15 mouse cellular contexts compared by ENCODE assay signal in genomic region chr8:70419879-70420643, GRCm38 (mm10). TPM values are rescaled to one million over a fixed set of nuclear protein-coding genes. Genes with fewer than 3 reads are reported as not detected.
A peak's percentile ranks its signal among the peaks of the same experiment; 100 is the strongest.
DNase-seq lines count a peak whose midpoint lies in the region; ATAC-seq and TF ChIP-seq lines count a peak whose summit lies in the region.
"Had no signal": no experiment of that assay in that cellular context is flagged by ENCODE, and none has a peak within 500 bp of the region (broad histone marks: within the 10 kb centered on the region; RNA-seq: fewer than 3 reads in every experiment).

No protein-coding gene starts in this region.

- TF ChIP-seq CTCF in heart, adult 2 months (IDR thresholded peaks at IDR 0.05), result no peak
- no peak for TF ChIP-seq CTCF in MEL (IDR thresholded peaks at IDR 0.05 in 2 of 3, conservative IDR thresholded peaks at IDR 0.05 in 1 of 3; ENCODE audit: control insufficient read depth in 1 of 3, insufficient read depth in 1 of 3, low read depth in 2 of 3, low read length in 3 of 3, poor library complexity in 1 of 3, severe bottlenecking in 1 of 3)

- no peak for TF ChIP-seq POLR2A in heart, adult 2 months (IDR thresholded peaks at IDR 0.05; ENCODE audit: insufficient read depth, low read depth, low read length)
- no peak for TF ChIP-seq POLR2A in MEL (IDR thresholded peaks at IDR 0.05; ENCODE audit: control insufficient read depth in 1 of 2, insufficient read depth in 1 of 2, low read depth in 1 of 2, low read length in 2 of 2, poor library complexity in 1 of 2)

- DNase-seq in heart, adult 2 months, result no peak
- DNase-seq in limb, embryonic 10.5 days (ENCODE audit: low spot score), result no peak
- no peak for DNase-seq in MEL (ENCODE audit: low read depth, low spot score)
- no peak for DNase-seq in ovary, postnatal 36 days (ENCODE audit: low spot score)
- DNase-seq: B cell, adult 2 months; heart, postnatal 14 days; kidney, adult 18-20 months; lung, postnatal 14 days; right cerebral cortex, postnatal 25 days had no signal

- H3K4me2 ChIP-seq in heart, embryonic 11.5 days, result peak overlapping the region; percentile 29; the same call in 1 of the 2 replicates
- H3K4me2 ChIP-seq in limb, embryonic 12.5 days, result no peak overlapping the region
- no peak overlapping the region for H3K4me2 ChIP-seq in liver, embryonic 15.5 days
- H3K4me2 ChIP-seq in kidney, embryonic 14.5 days (replicated peaks; ENCODE audit: low read depth, low read length), result no peak overlapping the region
- H3K4me2 ChIP-seq: forebrain, embryonic 15.5 days had no signal

- intact Hi-C loops in heart, adult 2 months (cut with DNase I), result no loop called here

- no peak overlapping the region for H3K4me3 ChIP-seq in heart, embryonic 11.5 days (ENCODE audit: low read depth, low read length)
- no peak overlapping the region for H3K4me3 ChIP-seq in heart, adult 2 months
- no peak overlapping the region for H3K4me3 ChIP-seq in limb, embryonic 12.5 days (replicated peaks)
- H3K4me3 ChIP-seq in limb, embryonic 10.5 days, result no peak overlapping the region
- H3K4me3 ChIP-seq in MEL (ENCODE audit: control insufficient read depth in 1 of 2, insufficient read depth in 1 of 2, low read depth in 2 of 2, low read length in 2 of 2), result no peak overlapping the region
- no peak overlapping the region for H3K4me3 ChIP-seq in liver, embryonic 15.5 days (replicated peaks)
- no peak overlapping the region for H3K4me3 ChIP-seq in kidney, embryonic 14.5 days (ENCODE audit: low read length)
- H3K4me3 ChIP-seq: forebrain, embryonic 15.5 days had no signal

- 68% methylated on average over 11 of the region's 11 CpGs for WGBS in heart, embryonic 11.5 days (ENCODE audit: insufficient replicate concordance)
- WGBS in heart, adult 2 months, result 81% methylated on average over 11 of the region's 11 CpGs
- WGBS in limb, embryonic 12.5 days, result 82% methylated on average over 11 of the region's 11 CpGs
- 83% methylated on average over 11 of the region's 11 CpGs for WGBS in limb, embryonic 10.5 days
- 43% methylated on average over 11 of the region's 11 CpGs for WGBS in liver, embryonic 15.5 days (ENCODE audit: insufficient replicate concordance)
- WGBS in kidney, embryonic 14.5 days, result 87% methylated on average over 11 of the region's 11 CpGs

- H3K27ac ChIP-seq in heart, embryonic 11.5 days (ENCODE audit: low read depth, low read length), result peak overlapping the region; percentile 38
- H3K27ac ChIP-seq in heart, adult 2 months, result no peak overlapping the region
- H3K27ac ChIP-seq in limb, embryonic 12.5 days, result peak overlapping the region; percentile 7; the same call in 1 of the 2 replicates
- H3K27ac ChIP-seq in limb, embryonic 10.5 days, result no peak overlapping the region
- H3K27ac ChIP-seq in MEL (ENCODE audit: control insufficient read depth, low read depth, low read length), result no peak overlapping the region
- H3K27ac ChIP-seq in liver, embryonic 15.5 days (replicated peaks), result peak overlapping the region; percentile 14; the same call in 1 of the 2 replicates
- H3K27ac ChIP-seq in kidney, embryonic 14.5 days (ENCODE audit: low read depth, low read length), result no peak overlapping the region
- H3K27ac ChIP-seq: forebrain, embryonic 15.5 days had no signal

- TF ChIP-seq EP300 in heart, adult 2 months (IDR thresholded peaks at IDR 0.05; ENCODE audit: insufficient read depth, low read depth, low read length), result no peak
- 0 out of 4 replicates have a peak, but pooled peaks of 1 of the 2 experiments have one; percentile 13 for TF ChIP-seq EP300 in MEL (IDR thresholded peaks at IDR 0.05; ENCODE audit: low read depth in 1 of 2, low read length in 2 of 2)

- no peaks in the 10 kb centered on the region for H3K36me3 ChIP-seq in heart, embryonic 11.5 days (ENCODE audit: control insufficient read depth, insufficient read depth, low read length)
- no peaks in the 10 kb centered on the region for H3K36me3 ChIP-seq in heart, adult 2 months (ENCODE audit: control insufficient read depth, insufficient read depth, low read length)
- no peaks in the 10 kb centered on the region for H3K36me3 ChIP-seq in limb, embryonic 12.5 days
- H3K36me3 ChIP-seq in limb, embryonic 10.5 days, result no peaks in the 10 kb centered on the region
- peaks cover 0 to 7% of the 10 kb centered on the region in 2 experiments; a peak in 3 of 4 replicates for H3K36me3 ChIP-seq in MEL (ENCODE audit: control insufficient read depth in 1 of 2, insufficient read depth in 2 of 2, low read length in 2 of 2)
- no peaks in the 10 kb centered on the region for H3K36me3 ChIP-seq in liver, embryonic 15.5 days (replicated peaks)
- H3K36me3 ChIP-seq in kidney, embryonic 14.5 days (ENCODE audit: control insufficient read depth, insufficient read depth, low read length), result no peaks in the 10 kb centered on the region
- H3K36me3 ChIP-seq: forebrain, embryonic 15.5 days had no signal

- TF ChIP-seq RAD21 in MEL (IDR thresholded peaks at IDR 0.05; ENCODE audit: low read depth, low read length), result no peak

- no peaks in the 10 kb centered on the region for H3K27me3 ChIP-seq in heart, embryonic 11.5 days (ENCODE audit: control insufficient read depth, insufficient read depth, low read length)
- no peaks in the 10 kb centered on the region for H3K27me3 ChIP-seq in heart, adult 2 months (ENCODE audit: control insufficient read depth, insufficient read depth, low read length)
- 0 out of 2 replicates have a peak, but pooled peaks cover 3% of the 10 kb centered on the region for H3K27me3 ChIP-seq in limb, embryonic 12.5 days
- no peaks in the 10 kb centered on the region for H3K27me3 ChIP-seq in limb, embryonic 10.5 days (ENCODE audit: low read depth, poor library complexity, severe bottlenecking)
- no peaks in the 10 kb centered on the region for H3K27me3 ChIP-seq in MEL (ENCODE audit: control insufficient read depth in 1 of 2, insufficient read depth in 2 of 2, low read length in 2 of 2)
- no peaks in the 10 kb centered on the region for H3K27me3 ChIP-seq in liver, embryonic 15.5 days
- no peaks in the 10 kb centered on the region for H3K27me3 ChIP-seq in kidney, embryonic 14.5 days (ENCODE audit: control insufficient read depth, insufficient read depth, low read length)
- H3K27me3 ChIP-seq: forebrain, embryonic 15.5 days had no signal

- H3K9me3 ChIP-seq in heart, embryonic 11.5 days (replicated peaks; ENCODE audit: control insufficient read depth, low read length), result no peaks in the 10 kb centered on the region
- H3K9me3 ChIP-seq in limb, embryonic 12.5 days, result no peaks in the 10 kb centered on the region
- no peaks in the 10 kb centered on the region for H3K9me3 ChIP-seq in limb, embryonic 10.5 days (replicated peaks)
- no peaks in the 10 kb centered on the region for H3K9me3 ChIP-seq in MEL (replicated peaks; ENCODE audit: insufficient read depth, low read length)
- no peaks in the 10 kb centered on the region for H3K9me3 ChIP-seq in liver, embryonic 15.5 days (replicated peaks)
- no peaks in the 10 kb centered on the region for H3K9me3 ChIP-seq in kidney, embryonic 14.5 days (ENCODE audit: control insufficient read depth, low read length)
- H3K9me3 ChIP-seq: forebrain, embryonic 15.5 days had no signal

- H3K79me2 ChIP-seq in heart, adult 2 months (replicated peaks; ENCODE audit: control insufficient read depth, insufficient read depth, low read length), result no peaks in the 10 kb centered on the region
- H3K79me2 ChIP-seq in MEL (ENCODE audit: control insufficient read depth, insufficient read depth, low read length, poor library complexity), result no peaks in the 10 kb centered on the region; the same call in 1 of the 2 replicates

- 0 out of 2 replicates have a peak, but pooled peaks have one; percentile 58 for ATAC-seq in heart, embryonic 11.5 days (replicated peaks; ENCODE audit: insufficient number of reproducible peaks, low FRiP score, low TSS enrichment)
- ATAC-seq in limb, embryonic 12.5 days (ENCODE audit: insufficient number of reproducible peaks, insufficient read depth, low FRiP score, low TSS enrichment, low read depth), result no peak
- ATAC-seq in liver, embryonic 15.5 days (ENCODE audit: insufficient read depth), result no peak
- ATAC-seq in kidney, embryonic 14.5 days (ENCODE audit: low FRiP score, low TSS enrichment), result no peak
- ATAC-seq: activated CD4-positive, CD25-positive, alpha-beta regulatory T cell, adult 4 months; forebrain, embryonic 15.5 days had no signal

- H3K4me1 ChIP-seq in heart, embryonic 11.5 days (ENCODE audit: control insufficient read depth, insufficient read depth, low read length), result peaks cover 50% of the 10 kb centered on the region
- H3K4me1 ChIP-seq in heart, adult 2 months (ENCODE audit: control insufficient read depth, insufficient read depth, low read length), result no peaks in the 10 kb centered on the region
- H3K4me1 ChIP-seq in limb, embryonic 12.5 days (replicated peaks), result peaks cover 51% of the 10 kb centered on the region
- H3K4me1 ChIP-seq in limb, embryonic 10.5 days, result peaks cover 55% of the 10 kb centered on the region
- peaks cover 15 to 27% of the 10 kb centered on the region in 2 experiments for H3K4me1 ChIP-seq in MEL (ENCODE audit: control insufficient read depth in 1 of 2, insufficient read depth in 2 of 2, low read length in 2 of 2)
- peaks cover 78% of the 10 kb centered on the region for H3K4me1 ChIP-seq in liver, embryonic 15.5 days (replicated peaks)
- H3K4me1 ChIP-seq in kidney, embryonic 14.5 days (ENCODE audit: control insufficient read depth, insufficient read depth, low read length), result peaks cover 16% of the 10 kb centered on the region

- peak overlapping the region; percentile 46; the same call in 1 of the 2 replicates for H3K9ac ChIP-seq in heart, embryonic 11.5 days (ENCODE audit: low read depth, low read length)
- no peak overlapping the region for H3K9ac ChIP-seq in heart, adult 2 months (ENCODE audit: low read depth, low read length)
- H3K9ac ChIP-seq in limb, embryonic 12.5 days (replicated peaks), result 0 out of 2 replicates have a peak overlapping the region, but pooled peaks have one; percentile 23
- no peak overlapping the region for H3K9ac ChIP-seq in MEL (ENCODE audit: control insufficient read depth, low read depth, low read length, poor library complexity, severe bottlenecking)
- no peak overlapping the region for H3K9ac ChIP-seq in liver, embryonic 15.5 days
- no peak overlapping the region for H3K9ac ChIP-seq in kidney, embryonic 14.5 days (ENCODE audit: low read depth, low read length)
- H3K9ac ChIP-seq: forebrain, embryonic 15.5 days had no signal

RNA-seq across cellular contexts. Expression of gene Crtc1, which starts 19.3 kb away (rescaled TPM):
- 11.6 and 13.5 TPM in 2 replicates for polyA plus RNA-seq in heart, embryonic 11.5 days (2014; fragmentation: Nextera tagmentation; extraction: Ambion mirVana)
- 1 to 10 TPM; 7.4 to 8.1 TPM for total RNA-seq in heart, adult 2 months (2021)
- polyA plus RNA-seq in heart, adult 2 months (2012; rRNA removed), result 13.7 and 14.9 TPM in 2 replicates
- 18.4 and 24.8 TPM in 2 replicates for polyA plus RNA-seq in limb, embryonic 12.5 days (2016; fragmentation: Nextera tagmentation; extraction: Ambion mirVana)
- polyA plus RNA-seq in limb, embryonic 10.5 days (2016; fragmentation: Nextera tagmentation; extraction: Ambion mirVana), result 20.1 and 23.2 TPM in 2 replicates
- 3.0 and 3.3 TPM in 2 replicates for total RNA-seq in MEL (2012; rRNA removed)
- polyA plus RNA-seq in MEL (2012; ENCODE audit: insufficient read depth in 1 of 2, insufficient read length in 2 of 2, low read depth in 1 of 2, low replicate concordance in 2 of 2, missing spikeins in 1 of 2), result 10 to 100 TPM in 1 of 2 experiments, not detected in 1; 18.0 TPM
- polyA plus RNA-seq in liver, embryonic 15.5 days (2015; fragmentation: Nextera tagmentation; extraction: Ambion mirVana), result 4.2 and 4.3 TPM in 2 replicates
- 15.5 and 21.2 TPM in 2 replicates for polyA plus RNA-seq in kidney, embryonic 14.5 days (2014; fragmentation: Nextera tagmentation; extraction: Ambion mirVana)

RNA-seq across cellular contexts. Expression of gene Comp, which starts 46.7 kb away (rescaled TPM):
- polyA plus RNA-seq in heart, embryonic 11.5 days (2014; fragmentation: Nextera tagmentation; extraction: Ambion mirVana), result 1.1 and 2.2 TPM in 2 replicates
- 1 to 10 TPM; 5.1 to 5.4 TPM for total RNA-seq in heart, adult 2 months (2021)
- 11.5 and 17.4 TPM in 2 replicates for polyA plus RNA-seq in heart, adult 2 months (2012; rRNA removed)
- 2.8 and 5.8 TPM in 2 replicates for polyA plus RNA-seq in limb, embryonic 12.5 days (2016; fragmentation: Nextera tagmentation; extraction: Ambion mirVana)
- 0.08 and 0.35 TPM in 2 replicates for polyA plus RNA-seq in limb, embryonic 10.5 days (2016; fragmentation: Nextera tagmentation; extraction: Ambion mirVana)
- not detected in 2 replicates for total RNA-seq in MEL (2012; rRNA removed)
- polyA plus RNA-seq in MEL (2012; ENCODE audit: insufficient read depth in 1 of 2, insufficient read length in 2 of 2, low read depth in 1 of 2, low replicate concordance in 2 of 2, missing spikeins in 1 of 2), result under 1 TPM in 1 of 2 experiments, not detected in 1; 0.54 TPM
- 1.3 and 2.1 TPM in 2 replicates for polyA plus RNA-seq in liver, embryonic 15.5 days (2015; fragmentation: Nextera tagmentation; extraction: Ambion mirVana)
- polyA plus RNA-seq in kidney, embryonic 14.5 days (2014; fragmentation: Nextera tagmentation; extraction: Ambion mirVana), result 0.14 and 0.26 TPM in 2 replicates

RNA-seq across cellular contexts. Expression of gene Klhl26, which starts 56.7 kb away (rescaled TPM):
- 9.2 and 10.1 TPM in 2 replicates for polyA plus RNA-seq in heart, embryonic 11.5 days (2014; fragmentation: Nextera tagmentation; extraction: Ambion mirVana)
- 1 to 10 TPM; 8.1 to 8.6 TPM for total RNA-seq in heart, adult 2 months (2021)
- polyA plus RNA-seq in heart, adult 2 months (2012; rRNA removed), result 18.8 and 21.2 TPM in 2 replicates
- polyA plus RNA-seq in limb, embryonic 12.5 days (2016; fragmentation: Nextera tagmentation; extraction: Ambion mirVana), result 26.8 and 27.3 TPM in 2 replicates
- polyA plus RNA-seq in limb, embryonic 10.5 days (2016; fragmentation: Nextera tagmentation; extraction: Ambion mirVana), result 24.1 and 29.0 TPM in 2 replicates
- 7.6 and 8.0 TPM in 2 replicates for total RNA-seq in MEL (2012; rRNA removed)
- polyA plus RNA-seq in MEL (2012; ENCODE audit: insufficient read depth in 1 of 2, insufficient read length in 2 of 2, low read depth in 1 of 2, low replicate concordance in 2 of 2, missing spikeins in 1 of 2), result 10 to 100 TPM in 1 of 2 experiments, not detected in 1; 11.4 TPM
- 6.4 and 6.7 TPM in 2 replicates for polyA plus RNA-seq in liver, embryonic 15.5 days (2015; fragmentation: Nextera tagmentation; extraction: Ambion mirVana)
- polyA plus RNA-seq in kidney, embryonic 14.5 days (2014; fragmentation: Nextera tagmentation; extraction: Ambion mirVana), result 14.4 and 19.2 TPM in 2 replicates

Comparison
In these comparisons a context has a peak if more than half of its experiments do, and no peak if none do; other contexts are left out.
1. H3K27ac ChIP-seq: peak in heart, embryonic 11.5 days (single experiment), limb, embryonic 12.5 days (single experiment) and liver, embryonic 15.5 days (single experiment); none in heart, adult 2 months (single experiment), limb, embryonic 10.5 days (single experiment), MEL (single experiment) and kidney, embryonic 14.5 days (single experiment).
2. H3K9ac ChIP-seq: peak in heart, embryonic 11.5 days (single experiment) and limb, embryonic 12.5 days (single experiment); none in heart, adult 2 months (single experiment), MEL (single experiment), liver, embryonic 15.5 days (single experiment) and kidney, embryonic 14.5 days (single experiment).